Mouse (Mus musculus): ENCODE results near the gene Spert. TPM values are rescaled to one million over a fixed set of nuclear protein-coding genes. Genes with fewer than 3 reads are reported as not detected.

The Spert gene
- polyA plus RNA-seq (2014; fragmentation: Nextera tagmentation; extraction: Ambion mirVana), result not detected in 2 replicates

- 58% methylated on average over 3 of the region's 3 CpGs for WGBS (ENCODE audit: insufficient replicate concordance)
- no peaks in the 10 kb centered on the region for H3K4me1 ChIP-seq (ENCODE audit: control insufficient read depth, insufficient read depth, low read length)
Measured at GRCm38 (mm10) chr14:75592978-75593377, at the start of gene Spert. Gene Spert, minus strand, starts transcription at chr14:75593116.

DNA sequence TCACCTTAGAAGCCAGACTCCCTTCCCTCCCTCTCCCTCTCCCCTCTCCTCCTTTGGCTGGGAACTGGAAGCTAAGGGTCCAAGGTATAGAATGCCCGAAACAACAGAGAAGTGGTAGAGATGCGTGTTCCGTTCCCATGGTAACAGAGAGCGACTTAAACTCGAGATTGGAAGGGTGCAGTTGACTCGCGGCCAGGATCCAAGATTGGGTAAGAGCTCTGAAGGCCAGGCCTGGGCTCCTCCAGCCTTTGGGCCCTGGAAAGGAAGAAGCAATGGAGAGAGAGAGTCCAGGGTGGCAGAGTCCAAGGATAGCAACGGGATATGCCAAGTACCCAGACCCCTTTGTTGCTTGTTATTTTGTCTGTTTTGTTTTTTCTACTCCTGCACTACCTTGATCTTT lies 49.2 kb upstream of the Spert start, which contains the start of gene Erich6b:
Gene Erich6b, plus strand, starts transcription at position 180 of the 400 bp plus-strand sequence.
- no peak within 1 kb of the TSS for H3K4me2 ChIP-seq
- WGBS (ENCODE audit: insufficient replicate concordance), result 83% methylated on average over 8 of the region's 8 CpGs
- H3K4me1 ChIP-seq (ENCODE audit: control insufficient read depth, insufficient read depth, low read length), result no peaks in the 10 kb centered on the region
- H3K4me3 ChIP-seq (ENCODE audit: low read depth, low read length), result no peak within 1 kb of the TSS
- H3K9ac ChIP-seq (ENCODE audit: low read depth, low read length), result no peak within 1 kb of the TSS
- H3K27me3 ChIP-seq (ENCODE audit: control insufficient read depth, insufficient read depth, low read length), result no peaks in the 10 kb centered on the region
- H3K27ac ChIP-seq (ENCODE audit: low read depth, low read length), result no peak within 1 kb of the TSS
- no peaks in the 10 kb centered on the region for H3K36me3 ChIP-seq (ENCODE audit: control insufficient read depth, insufficient read depth, low read length)
- ATAC-seq (replicated peaks; ENCODE audit: insufficient number of reproducible peaks, low FRiP score, low TSS enrichment), result no peak
- no peaks in the 10 kb centered on the region for H3K9me3 ChIP-seq (replicated peaks; ENCODE audit: control insufficient read depth, low read length)

More at GRCm38 (mm10) chr14:75592978-75593377, at the start of gene Spert:
- H3K27me3 ChIP-seq (ENCODE audit: control insufficient read depth, insufficient read depth, low read length), result no peaks in the 10 kb centered on the region
- H3K9ac ChIP-seq (ENCODE audit: low read depth, low read length), result no peak within 1 kb of the TSS
- no peaks in the 10 kb centered on the region for H3K36me3 ChIP-seq (ENCODE audit: control insufficient read depth, insufficient read depth, low read length)
- no peak for ATAC-seq (replicated peaks; ENCODE audit: insufficient number of reproducible peaks, low FRiP score, low TSS enrichment)
- no peaks in the 10 kb centered on the region for H3K9me3 ChIP-seq (replicated peaks; ENCODE audit: control insufficient read depth, low read length)
- H3K4me3 ChIP-seq (ENCODE audit: low read depth, low read length), result no peak within 1 kb of the TSS
- no peak within 1 kb of the TSS for H3K27ac ChIP-seq (ENCODE audit: low read depth, low read length)
- H3K4me2 ChIP-seq, result no peak within 1 kb of the TSS

GRCm38 (mm10) chr14:75641369-75641768 lies 48.5 kb upstream of the Spert start:
- ATAC-seq (replicated peaks; ENCODE audit: insufficient number of reproducible peaks, low FRiP score, low TSS enrichment), result no peak
- no peak overlapping the region for H3K4me3 ChIP-seq (ENCODE audit: low read depth, low read length)
- WGBS (ENCODE audit: insufficient replicate concordance), result 72% methylated on average over 6 of the region's 6 CpGs
- H3K27me3 ChIP-seq (ENCODE audit: control insufficient read depth, insufficient read depth, low read length), result no peaks in the 10 kb centered on the region
- H3K36me3 ChIP-seq (ENCODE audit: control insufficient read depth, insufficient read depth, low read length), result no peaks in the 10 kb centered on the region
- H3K27ac ChIP-seq (ENCODE audit: low read depth, low read length), result no peak overlapping the region
- H3K9me3 ChIP-seq (replicated peaks; ENCODE audit: control insufficient read depth, low read length), result no peaks in the 10 kb centered on the region
- H3K4me2 ChIP-seq, result no peak overlapping the region
- no peaks in the 10 kb centered on the region for H3K4me1 ChIP-seq (ENCODE audit: control insufficient read depth, insufficient read depth, low read length)
- H3K9ac ChIP-seq (ENCODE audit: low read depth, low read length), result no peak overlapping the region

DNA sequence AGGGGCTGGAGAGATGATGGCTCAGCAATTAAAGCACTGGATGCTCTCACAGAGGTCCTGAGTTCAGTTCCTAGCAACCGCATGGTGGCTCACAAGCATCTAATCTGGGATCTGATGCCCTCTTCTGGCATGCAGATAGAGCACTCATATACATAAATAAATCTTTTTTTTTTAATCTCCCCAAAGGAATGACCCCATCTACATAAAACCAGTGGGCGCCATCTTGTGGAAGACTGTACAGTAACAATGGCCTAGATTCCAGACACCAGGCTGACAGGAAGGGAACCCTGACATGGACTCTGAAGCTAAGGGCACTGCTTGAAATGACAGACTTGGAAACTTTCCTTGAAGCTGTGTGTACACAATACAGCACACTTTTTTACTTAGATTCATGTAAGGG lies 47.9 kb upstream of the Spert start:
- Histone ChIP-seq H3K4me3 (ENCODE audit: low read depth, low read length) (no peak overlapping the region), H3K9me3 (replicated peaks; ENCODE audit: control insufficient read depth, low read length) (no peaks in the 10 kb centered on the region), H3K36me3 (ENCODE audit: control insufficient read depth, insufficient read depth, low read length) (no peaks in the 10 kb centered on the region), H3K27ac (ENCODE audit: low read depth, low read length) (no peak overlapping the region), H3K4me1 (ENCODE audit: control insufficient read depth, insufficient read depth, low read length) (no peaks in the 10 kb centered on the region), H3K4me2 (no peak overlapping the region), H3K9ac (ENCODE audit: low read depth, low read length) (no peak overlapping the region), H3K27me3 (ENCODE audit: control insufficient read depth, insufficient read depth, low read length) (no peaks in the 10 kb centered on the region)
- ATAC-seq (replicated peaks; ENCODE audit: insufficient number of reproducible peaks, low FRiP score, low TSS enrichment), result no peak
- 63% methylated on average over 2 of the region's 2 CpGs for WGBS (ENCODE audit: insufficient replicate concordance)

DNA sequence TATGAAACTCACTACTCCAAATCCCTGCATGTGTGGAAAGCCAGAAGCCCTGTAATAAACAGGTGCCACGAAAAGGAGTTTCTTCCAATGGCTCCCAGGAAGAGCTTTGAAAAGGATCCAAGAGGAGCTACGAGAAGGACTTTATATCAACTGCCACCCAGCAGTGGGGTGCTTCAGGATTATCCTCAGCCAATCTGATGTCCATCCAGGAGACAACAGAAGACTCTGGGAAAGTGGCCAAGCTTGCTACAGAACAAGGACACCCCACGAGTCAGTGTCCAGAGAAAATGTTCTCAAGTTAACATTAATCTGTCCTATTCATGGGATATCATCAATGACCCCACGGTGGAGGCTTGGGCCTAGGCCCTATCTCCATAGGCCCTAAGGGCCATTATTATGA lies 44.7 kb upstream of the Spert start:
- Histone ChIP-seq H3K27me3 (ENCODE audit: control insufficient read depth, insufficient read depth, low read length) (no peaks in the 10 kb centered on the region), H3K9ac (ENCODE audit: low read depth, low read length) (no peak overlapping the region), H3K4me2 (no peak overlapping the region), H3K27ac (ENCODE audit: low read depth, low read length) (no peak overlapping the region), H3K36me3 (ENCODE audit: control insufficient read depth, insufficient read depth, low read length) (no peaks in the 10 kb centered on the region), H3K4me3 (ENCODE audit: low read depth, low read length) (no peak overlapping the region), H3K9me3 (replicated peaks; ENCODE audit: control insufficient read depth, low read length) (no peaks in the 10 kb centered on the region), H3K4me1 (ENCODE audit: control insufficient read depth, insufficient read depth, low read length) (no peaks in the 10 kb centered on the region)
- WGBS (ENCODE audit: insufficient replicate concordance), result 74% methylated on average over 4 of the region's 4 CpGs
- ATAC-seq (replicated peaks; ENCODE audit: insufficient number of reproducible peaks, low FRiP score, low TSS enrichment), result no peak

GRCm38 (mm10) chr14:75636107-75636506 lies 43.2 kb upstream of the Spert start:
- Histone ChIP-seq H3K9ac (ENCODE audit: low read depth, low read length) (no peak overlapping the region), H3K4me1 (ENCODE audit: control insufficient read depth, insufficient read depth, low read length) (no peaks in the 10 kb centered on the region), H3K27ac (ENCODE audit: low read depth, low read length) (no peak overlapping the region), H3K36me3 (ENCODE audit: control insufficient read depth, insufficient read depth, low read length) (no peaks in the 10 kb centered on the region), H3K4me3 (ENCODE audit: low read depth, low read length) (no peak overlapping the region), H3K27me3 (ENCODE audit: control insufficient read depth, insufficient read depth, low read length) (no peaks in the 10 kb centered on the region), H3K9me3 (replicated peaks; ENCODE audit: control insufficient read depth, low read length) (no peaks in the 10 kb centered on the region), H3K4me2 (no peak overlapping the region)
- WGBS (ENCODE audit: insufficient replicate concordance), result 54% methylated on average over 7 of the region's 7 CpGs
- no peak for ATAC-seq (replicated peaks; ENCODE audit: insufficient number of reproducible peaks, low FRiP score, low TSS enrichment)

DNA sequence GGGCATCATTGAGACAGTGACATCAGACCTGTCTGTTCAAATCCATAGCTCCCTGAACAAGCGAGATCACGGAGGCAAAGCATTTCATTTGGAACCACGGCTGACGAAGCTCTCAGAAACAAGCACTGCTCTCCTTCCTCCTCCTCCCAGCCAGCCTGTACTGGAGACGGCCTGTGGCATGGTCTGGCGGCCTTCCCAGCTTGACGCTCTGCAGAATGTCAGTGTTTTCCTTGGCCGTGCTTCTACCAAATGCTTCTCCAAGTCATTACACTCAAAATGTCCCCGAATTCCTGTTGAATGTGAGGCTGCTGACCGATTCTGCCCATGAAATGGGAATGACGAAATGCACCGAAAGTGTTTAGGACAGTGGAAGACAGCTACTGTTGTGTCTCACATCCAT lies 42.4 kb upstream of the Spert start:
- Histone ChIP-seq H3K27ac (ENCODE audit: low read depth, low read length) (no peak overlapping the region), H3K9me3 (replicated peaks; ENCODE audit: control insufficient read depth, low read length) (no peaks in the 10 kb centered on the region), H3K9ac (ENCODE audit: low read depth, low read length) (no peak overlapping the region), H3K36me3 (ENCODE audit: control insufficient read depth, insufficient read depth, low read length) (no peaks in the 10 kb centered on the region), H3K4me3 (ENCODE audit: low read depth, low read length) (no peak overlapping the region), H3K27me3 (ENCODE audit: control insufficient read depth, insufficient read depth, low read length) (no peaks in the 10 kb centered on the region), H3K4me1 (ENCODE audit: control insufficient read depth, insufficient read depth, low read length) (no peaks in the 10 kb centered on the region), H3K4me2 (no peak overlapping the region)
- WGBS (ENCODE audit: insufficient replicate concordance), result 60% methylated on average over 12 of the region's 12 CpGs
- no peak for ATAC-seq (replicated peaks; ENCODE audit: insufficient number of reproducible peaks, low FRiP score, low TSS enrichment)

DNA sequence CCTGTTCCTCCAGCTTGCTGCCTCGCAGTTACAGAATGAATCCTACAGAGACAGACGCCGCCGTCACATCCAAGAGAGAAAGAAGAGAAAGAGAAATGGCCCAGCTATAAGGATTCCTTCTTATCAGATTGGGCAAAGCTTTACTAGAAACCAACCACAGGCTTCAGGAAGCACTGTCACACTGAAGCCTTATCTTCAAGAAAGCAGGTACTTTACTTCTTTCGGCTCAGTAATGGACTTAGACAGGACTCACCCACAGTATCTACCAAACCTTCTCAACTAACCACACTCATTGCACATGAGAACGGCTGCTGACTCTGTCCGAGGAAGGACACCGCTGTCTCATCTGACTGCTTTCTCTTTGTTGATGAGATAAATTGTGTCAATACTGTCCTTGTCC lies 36.0 kb upstream of the Spert start:
- H3K4me2 ChIP-seq, result no peak overlapping the region
- H3K27ac ChIP-seq (ENCODE audit: low read depth, low read length), result no peak overlapping the region
- no peaks in the 10 kb centered on the region for H3K4me1 ChIP-seq (ENCODE audit: control insufficient read depth, insufficient read depth, low read length)
- no peaks in the 10 kb centered on the region for H3K9me3 ChIP-seq (replicated peaks; ENCODE audit: control insufficient read depth, low read length)
- WGBS (ENCODE audit: insufficient replicate concordance), result 80% methylated on average over 8 of the region's 8 CpGs
- H3K9ac ChIP-seq (ENCODE audit: low read depth, low read length), result no peak overlapping the region
- no peaks in the 10 kb centered on the region for H3K27me3 ChIP-seq (ENCODE audit: control insufficient read depth, insufficient read depth, low read length)
- H3K36me3 ChIP-seq (ENCODE audit: control insufficient read depth, insufficient read depth, low read length), result no peaks in the 10 kb centered on the region
- no peak overlapping the region for H3K4me3 ChIP-seq (ENCODE audit: low read depth, low read length)
- no peak for ATAC-seq (replicated peaks; ENCODE audit: insufficient number of reproducible peaks, low FRiP score, low TSS enrichment)

DNA sequence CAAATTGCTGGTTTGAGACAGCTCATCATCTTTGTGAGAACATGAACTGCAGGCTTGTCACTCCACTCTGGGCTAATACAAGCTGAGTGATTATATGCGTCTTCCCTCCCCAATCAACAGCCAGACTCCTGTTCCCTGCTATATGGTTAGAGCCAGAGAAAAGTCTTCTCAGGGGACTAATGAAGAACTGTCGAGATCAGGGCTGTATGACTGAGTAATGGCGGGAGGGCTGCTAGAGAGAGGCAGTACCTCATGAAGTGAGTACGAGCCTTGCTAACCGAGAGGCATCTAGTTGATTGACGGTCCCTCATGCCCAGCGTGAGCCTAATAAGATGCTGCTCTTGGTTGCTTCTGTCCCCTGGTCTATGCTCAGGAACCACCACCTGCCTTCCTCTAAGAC lies 30.1 kb upstream of the Spert start:
- H3K9me3 ChIP-seq (replicated peaks; ENCODE audit: control insufficient read depth, low read length), result no peaks in the 10 kb centered on the region
- H3K36me3 ChIP-seq (ENCODE audit: control insufficient read depth, insufficient read depth, low read length), result no peaks in the 10 kb centered on the region
- no peak overlapping the region for H3K9ac ChIP-seq (ENCODE audit: low read depth, low read length)
- no peaks in the 10 kb centered on the region for H3K27me3 ChIP-seq (ENCODE audit: control insufficient read depth, insufficient read depth, low read length)
- H3K4me1 ChIP-seq (ENCODE audit: control insufficient read depth, insufficient read depth, low read length), result no peaks in the 10 kb centered on the region
- ATAC-seq (replicated peaks; ENCODE audit: insufficient number of reproducible peaks, low FRiP score, low TSS enrichment), result no peak
- H3K27ac ChIP-seq (ENCODE audit: low read depth, low read length), result no peak overlapping the region
- no peak overlapping the region for H3K4me3 ChIP-seq (ENCODE audit: low read depth, low read length)
- H3K4me2 ChIP-seq, result no peak overlapping the region
- WGBS (ENCODE audit: insufficient replicate concordance), result 73% methylated on average over 7 of the region's 7 CpGs

Measured in heart, embryonic 11.5 days (tissue).